Mouse (Mus musculus): ENCODE results near the gene Gfral. TPM values are rescaled to one million over a fixed set of nuclear protein-coding genes. Genes with fewer than 3 reads are reported as not detected.

The Gfral gene
- polyA plus RNA-seq, 1 experiment from 2014 or later: not detected

GRCm38 (mm10) chr9:76234899-76235298 is 21.4 kb upstream of the Gfral start:
- DNase-seq (ENCODE audit: low spot score): no peak
- no peak overlapping the region for H3K4me2 ChIP-seq
- 71% methylated on average over 7 of the region's 7 CpGs for WGBS
- H3K27ac ChIP-seq (ENCODE audit: low read depth, low read length): no peak overlapping the region
- 0 out of 2 replicates have a peak, but pooled peaks cover 2% of the 10 kb centered on the region for H3K4me1 ChIP-seq (replicated peaks; ENCODE audit: control insufficient read depth, insufficient read depth, low read length)
- no peaks in the 10 kb centered on the region for H3K27me3 ChIP-seq (replicated peaks; ENCODE audit: control insufficient read depth, insufficient read depth, low read length)
- H3K36me3 ChIP-seq (ENCODE audit: control insufficient read depth, insufficient read depth, low read length): no peaks in the 10 kb centered on the region
- H3K9me3 ChIP-seq (ENCODE audit: control insufficient read depth, low read length): no peaks in the 10 kb centered on the region
- no peak overlapping the region for H3K9ac ChIP-seq (ENCODE audit: low read depth, low read length)
- no peak for ATAC-seq (replicated peaks; ENCODE audit: low FRiP score)
- no peak overlapping the region for H3K4me3 ChIP-seq (ENCODE audit: low read depth, low read length)

GRCm38 (mm10) chr9:76230400-76230799 is 16.9 kb upstream of the Gfral start:
- H3K4me2 ChIP-seq: no peak overlapping the region; the same call in 1 of the 2 replicates
- H3K4me1 ChIP-seq (replicated peaks; ENCODE audit: control insufficient read depth, insufficient read depth, low read length): no peaks in the 10 kb centered on the region
- H3K27me3 ChIP-seq (replicated peaks; ENCODE audit: control insufficient read depth, insufficient read depth, low read length): no peaks in the 10 kb centered on the region
- WGBS: 44% methylated on average over 11 of the region's 11 CpGs
- no peak overlapping the region for H3K9ac ChIP-seq (ENCODE audit: low read depth, low read length)
- H3K4me3 ChIP-seq (ENCODE audit: low read depth, low read length): no peak overlapping the region
- DNase-seq (ENCODE audit: low spot score) (no peak), ATAC-seq (replicated peaks; ENCODE audit: low FRiP score) (peak; percentile 66; the same call in 1 of the 2 replicates)
- H3K27ac ChIP-seq (ENCODE audit: low read depth, low read length): no peak overlapping the region
- H3K9me3 ChIP-seq (ENCODE audit: control insufficient read depth, low read length): no peaks in the 10 kb centered on the region
- H3K36me3 ChIP-seq (ENCODE audit: control insufficient read depth, insufficient read depth, low read length): no peaks in the 10 kb centered on the region

- Histone ChIP-seq H3K27me3 (replicated peaks; ENCODE audit: control insufficient read depth, insufficient read depth, low read length) (no peaks in the 10 kb centered on the region), H3K4me2 (no peak overlapping the region), H3K36me3 (ENCODE audit: control insufficient read depth, insufficient read depth, low read length) (no peaks in the 10 kb centered on the region), H3K9me3 (ENCODE audit: control insufficient read depth, low read length) (no peaks in the 10 kb centered on the region), H3K4me1 (replicated peaks; ENCODE audit: control insufficient read depth, insufficient read depth, low read length) (no peaks in the 10 kb centered on the region), H3K9ac (ENCODE audit: low read depth, low read length) (no peak overlapping the region), H3K27ac (ENCODE audit: low read depth, low read length) (no peak overlapping the region), H3K4me3 (ENCODE audit: low read depth, low read length) (no peak overlapping the region)
- DNase-seq (ENCODE audit: low spot score) (no peak), ATAC-seq (replicated peaks; ENCODE audit: low FRiP score) (no peak)
- 73% methylated on average over 4 of the region's 4 CpGs for WGBS
Observed at GRCm38 (mm10) chr9:76217178-76217975, 3.9 kb upstream of the Gfral start.

GRCm38 (mm10) chr9:76214678-76215077 is 1.2 kb upstream of the Gfral start:
- H3K36me3 ChIP-seq (ENCODE audit: control insufficient read depth, insufficient read depth, low read length): no peaks in the 10 kb centered on the region
- H3K4me1 ChIP-seq (replicated peaks; ENCODE audit: control insufficient read depth, insufficient read depth, low read length): no peaks in the 10 kb centered on the region
- no peak overlapping the region for H3K4me2 ChIP-seq
- H3K4me3 ChIP-seq (ENCODE audit: low read depth, low read length): no peak overlapping the region
- H3K9me3 ChIP-seq (ENCODE audit: control insufficient read depth, low read length): no peaks in the 10 kb centered on the region
- DNase-seq (ENCODE audit: low spot score) (no peak), ATAC-seq (replicated peaks; ENCODE audit: low FRiP score) (no peak)
- no peaks in the 10 kb centered on the region for H3K27me3 ChIP-seq (replicated peaks; ENCODE audit: control insufficient read depth, insufficient read depth, low read length)
- no peak overlapping the region for H3K9ac ChIP-seq (ENCODE audit: low read depth, low read length)
- WGBS: 70% methylated on average over 4 of the region's 4 CpGs
- H3K27ac ChIP-seq (ENCODE audit: low read depth, low read length): no peak overlapping the region

- 79% methylated on average over 4 of the region's 4 CpGs for WGBS
- H3K4me1 ChIP-seq (replicated peaks; ENCODE audit: control insufficient read depth, insufficient read depth, low read length): no peaks in the 10 kb centered on the region
- no peak overlapping the region for H3K9ac ChIP-seq (ENCODE audit: low read depth, low read length)
- H3K4me2 ChIP-seq: no peak overlapping the region
- no peaks in the 10 kb centered on the region for H3K27me3 ChIP-seq (replicated peaks; ENCODE audit: control insufficient read depth, insufficient read depth, low read length)
- no peaks in the 10 kb centered on the region for H3K36me3 ChIP-seq (ENCODE audit: control insufficient read depth, insufficient read depth, low read length)
- H3K9me3 ChIP-seq (ENCODE audit: control insufficient read depth, low read length): no peaks in the 10 kb centered on the region
- no peak overlapping the region for H3K27ac ChIP-seq (ENCODE audit: low read depth, low read length)
- ATAC-seq (replicated peaks; ENCODE audit: low FRiP score): no peak
- H3K4me3 ChIP-seq (ENCODE audit: low read depth, low read length): no peak overlapping the region
- DNase-seq (ENCODE audit: low spot score): no peak
Observed at GRCm38 (mm10) chr9:76196917-76197316, 16.5 kb downstream of the Gfral start.

- H3K27ac ChIP-seq (ENCODE audit: low read depth, low read length): no peak overlapping the region
- H3K4me3 ChIP-seq (ENCODE audit: low read depth, low read length): no peak overlapping the region
- H3K9me3 ChIP-seq (ENCODE audit: control insufficient read depth, low read length): no peaks in the 10 kb centered on the region
- no peaks in the 10 kb centered on the region for H3K27me3 ChIP-seq (replicated peaks; ENCODE audit: control insufficient read depth, insufficient read depth, low read length)
- no peaks in the 10 kb centered on the region for H3K4me1 ChIP-seq (replicated peaks; ENCODE audit: control insufficient read depth, insufficient read depth, low read length)
- no peak for DNase-seq (ENCODE audit: low spot score)
- H3K36me3 ChIP-seq (ENCODE audit: control insufficient read depth, insufficient read depth, low read length): no peaks in the 10 kb centered on the region
- no peak overlapping the region for H3K9ac ChIP-seq (ENCODE audit: low read depth, low read length)
- H3K4me2 ChIP-seq: no peak overlapping the region
- no peak for ATAC-seq (replicated peaks; ENCODE audit: low FRiP score)
Observed at GRCm38 (mm10) chr9:76179221-76179620, 34.2 kb downstream of the Gfral start.

GRCm38 (mm10) chr9:76172686-76173295 is 40.7 kb downstream of the Gfral start:
- Histone ChIP-seq H3K4me1 (replicated peaks; ENCODE audit: control insufficient read depth, insufficient read depth, low read length) (no peaks in the 10 kb centered on the region), H3K27ac (ENCODE audit: low read depth, low read length) (no peak overlapping the region), H3K4me3 (ENCODE audit: low read depth, low read length) (no peak overlapping the region), H3K36me3 (ENCODE audit: control insufficient read depth, insufficient read depth, low read length) (no peaks in the 10 kb centered on the region), H3K27me3 (replicated peaks; ENCODE audit: control insufficient read depth, insufficient read depth, low read length) (no peaks in the 10 kb centered on the region), H3K4me2 (no peak overlapping the region), H3K9me3 (ENCODE audit: control insufficient read depth, low read length) (no peaks in the 10 kb centered on the region), H3K9ac (ENCODE audit: low read depth, low read length) (no peak overlapping the region)
- DNase-seq (ENCODE audit: low spot score) (no peak), ATAC-seq (replicated peaks; ENCODE audit: low FRiP score) (no peak)
- 76% methylated on average over 5 of the region's 5 CpGs for WGBS

- Histone ChIP-seq H3K4me1 (replicated peaks; ENCODE audit: control insufficient read depth, insufficient read depth, low read length) (no peaks in the 10 kb centered on the region), H3K36me3 (ENCODE audit: control insufficient read depth, insufficient read depth, low read length) (no peaks in the 10 kb centered on the region), H3K4me2 (no peak overlapping the region), H3K4me3 (ENCODE audit: low read depth, low read length) (no peak overlapping the region), H3K9ac (ENCODE audit: low read depth, low read length) (no peak overlapping the region), H3K27ac (ENCODE audit: low read depth, low read length) (no peak overlapping the region), H3K27me3 (replicated peaks; ENCODE audit: control insufficient read depth, insufficient read depth, low read length) (no peaks in the 10 kb centered on the region), H3K9me3 (ENCODE audit: control insufficient read depth, low read length) (no peaks in the 10 kb centered on the region)
- WGBS: 46% methylated on average over 3 of the region's 3 CpGs
- ATAC-seq (replicated peaks; ENCODE audit: low FRiP score): no peak
- no peak for DNase-seq (ENCODE audit: low spot score)
Observed at GRCm38 (mm10) chr9:76168355-76168754, 45.1 kb downstream of the Gfral start.

GRCm38 (mm10) chr9:76162446-76162845 is 51.0 kb downstream of the Gfral start:
- Histone ChIP-seq H3K4me1 (replicated peaks; ENCODE audit: control insufficient read depth, insufficient read depth, low read length) (no peaks in the 10 kb centered on the region), H3K9ac (ENCODE audit: low read depth, low read length) (no peak overlapping the region), H3K27ac (ENCODE audit: low read depth, low read length) (no peak overlapping the region), H3K4me3 (ENCODE audit: low read depth, low read length) (no peak overlapping the region), H3K27me3 (replicated peaks; ENCODE audit: control insufficient read depth, insufficient read depth, low read length) (no peaks in the 10 kb centered on the region), H3K36me3 (ENCODE audit: control insufficient read depth, insufficient read depth, low read length) (no peaks in the 10 kb centered on the region), H3K4me2 (no peak overlapping the region), H3K9me3 (ENCODE audit: control insufficient read depth, low read length) (no peaks in the 10 kb centered on the region)
- ATAC-seq (replicated peaks; ENCODE audit: low FRiP score) (no peak), DNase-seq (ENCODE audit: low spot score) (no peak)
- 63% methylated on average over 8 of the region's 8 CpGs for WGBS
